In the genomic region with DNA sequence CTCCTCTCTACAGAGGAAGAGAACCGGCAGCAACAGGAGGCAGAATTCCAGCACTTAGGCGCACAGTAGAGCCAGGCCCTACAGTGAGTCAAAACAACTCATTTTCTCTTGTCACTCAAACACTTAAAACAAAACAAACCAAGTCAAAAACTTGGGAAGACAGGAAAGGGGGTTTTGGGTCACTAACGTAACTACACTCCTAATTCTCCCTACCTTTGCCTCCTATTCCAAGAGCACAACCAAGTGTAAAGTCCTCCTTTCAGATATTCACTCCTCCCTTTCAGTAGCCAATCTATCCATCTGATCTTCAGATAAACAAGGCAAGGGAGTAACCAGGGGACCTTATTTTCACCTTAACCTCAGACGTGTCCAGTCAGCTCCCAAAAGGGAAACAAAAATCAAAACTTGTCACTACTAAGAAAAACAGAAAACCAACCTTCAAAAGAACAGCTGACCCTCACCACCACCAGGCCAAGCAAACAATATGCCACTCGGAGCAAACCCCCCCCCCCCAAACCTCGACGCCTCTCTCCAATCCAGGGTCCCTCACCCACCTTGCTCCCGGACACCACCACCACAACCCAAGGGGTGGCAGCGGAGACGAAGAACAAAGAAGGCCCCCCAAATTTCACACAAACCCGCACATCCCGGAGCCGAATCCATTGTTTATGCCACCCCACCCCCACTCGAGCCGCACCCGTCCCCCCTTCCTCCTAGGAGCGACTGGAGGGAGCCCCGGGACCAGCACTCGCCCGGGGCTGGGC, we compare ENCODE assay signal across 8 mouse cellular contexts. TPM values are rescaled to one million over a fixed set of nuclear protein-coding genes. Genes with fewer than 3 reads are reported as not detected.
A peak's percentile ranks its signal among the peaks of the same experiment; 100 is the strongest.
DNase-seq lines count a peak whose midpoint lies in the region; ATAC-seq and TF ChIP-seq lines count a peak whose summit lies in the region.

No protein-coding gene starts in this region.

- H3K4me1 ChIP-seq in brown adipose tissue, adult 24 weeks (ENCODE audit: control insufficient read depth, insufficient read depth, insufficient read length, low read length), result peaks cover 8% of the 10 kb centered on the region
- peaks cover 45% of the 10 kb centered on the region for H3K4me1 ChIP-seq in hindbrain, embryonic 15.5 days (replicated peaks)
- H3K4me1 ChIP-seq in midbrain, embryonic 12.5 days, result peaks cover 24% of the 10 kb centered on the region

- H3K36me3 ChIP-seq in hindbrain, embryonic 15.5 days, result peaks cover 24% of the 10 kb centered on the region
- H3K36me3 ChIP-seq in midbrain, embryonic 12.5 days, result peaks cover 32% of the 10 kb centered on the region

- H3K4me3 ChIP-seq in left cerebral cortex, adult 2 months, result peak overlapping the region; percentile 81
- peak overlapping the region; percentile 76 for H3K4me3 ChIP-seq in brown adipose tissue, adult 24 weeks (ENCODE audit: insufficient read depth, low read depth, low read length)
- peak overlapping the region; percentile 93 for H3K4me3 ChIP-seq in hindbrain, embryonic 15.5 days
- peak overlapping the region; percentile 92 for H3K4me3 ChIP-seq in midbrain, embryonic 12.5 days

- intact Hi-C loops in left cerebral cortex, adult 2 months (cut with DNase I), result loop anchor here (5.0 kb wide), 2 partner anchors 36 to 91 kb away; a partner anchor contains a TSS

- peak overlapping the region; percentile 99 for H3K9ac ChIP-seq in hindbrain, embryonic 15.5 days
- H3K9ac ChIP-seq in midbrain, embryonic 12.5 days (replicated peaks), result peak overlapping the region; percentile 98

- DNase-seq in left cerebral cortex, adult 2 months (ENCODE audit: extremely low spot score in 1 of 2, low spot score in 2 of 2), result no peak
- DNase-seq in left cerebral cortex, adult 18-20 months (ENCODE audit: low spot score in 2 of 2), result no peak
- no peak for DNase-seq in ovary, adult 18-20 months (ENCODE audit: low spot score)
- no peak for DNase-seq in urinary bladder, postnatal 4 days (ENCODE audit: low spot score in 2 of 2)
- no peak for DNase-seq in right cerebral cortex, postnatal 36 days (ENCODE audit: low spot score in 2 of 2)

- no peak for ATAC-seq in hindbrain, embryonic 15.5 days (ENCODE audit: low FRiP score, low read depth)
- ATAC-seq in midbrain, embryonic 12.5 days (ENCODE audit: low FRiP score, low read depth), result no peak

- H3K27ac ChIP-seq in left cerebral cortex, adult 2 months, result peak overlapping the region; percentile 92
- 0 out of 2 replicates have a peak overlapping the region, but pooled peaks have one; percentile 3 for H3K27ac ChIP-seq in brown adipose tissue, adult 24 weeks (replicated peaks; ENCODE audit: low read depth, low read length)
- peak overlapping the region; percentile 96 for H3K27ac ChIP-seq in hindbrain, embryonic 15.5 days (replicated peaks)
- peak overlapping the region; percentile 94 for H3K27ac ChIP-seq in midbrain, embryonic 12.5 days (replicated peaks)

- peak overlapping the region; percentile 78 for H3K4me2 ChIP-seq in hindbrain, embryonic 15.5 days
- H3K4me2 ChIP-seq in midbrain, embryonic 12.5 days (replicated peaks), result peak overlapping the region; percentile 78

- H3K27me3 ChIP-seq in hindbrain, embryonic 15.5 days, result no peaks in the 10 kb centered on the region
- H3K27me3 ChIP-seq in midbrain, embryonic 12.5 days, result no peaks in the 10 kb centered on the region

- H3K9me3 ChIP-seq in hindbrain, embryonic 15.5 days, result no peaks in the 10 kb centered on the region
- no peaks in the 10 kb centered on the region for H3K9me3 ChIP-seq in midbrain, embryonic 12.5 days

- TF ChIP-seq CTCF in left cerebral cortex, adult 2 months (IDR thresholded peaks at IDR 0.05), result no peak

- 6% methylated on average over 12 of the region's 20 CpGs for WGBS in hindbrain, embryonic 15.5 days
- WGBS in midbrain, embryonic 12.5 days, result 7% methylated on average over 16 of the region's 20 CpGs

RNA-seq across cellular contexts. Expression of a gene that starts 0.6 kb away (rescaled TPM):
- 10 to 100 TPM; 43.9 to 48.9 TPM for total RNA-seq in left cerebral cortex, adult 2 months (2021)
- total RNA-seq in left cerebral cortex, adult 18-20 months (2021), result 10 to 100 TPM; 42.7 to 46.6 TPM
- polyA plus RNA-seq in brown adipose tissue, adult 24 weeks (2012; ENCODE audit: insufficient read depth, insufficient read length, missing spikeins), result 10.3 and 12.3 TPM in 2 replicates
- 24.8 and 27.8 TPM in 2 replicates for polyA plus RNA-seq in hindbrain, embryonic 15.5 days (2015; fragmentation: Nextera tagmentation; extraction: Ambion mirVana)
- polyA plus RNA-seq in midbrain, embryonic 12.5 days (2016; fragmentation: Nextera tagmentation; extraction: Ambion mirVana), result 35.2 and 37.0 TPM in 2 replicates

RNA-seq across cellular contexts. Expression of a gene that starts 34.7 kb away (rescaled TPM):
- 100 to 1,000 TPM; 109 to 127 TPM for total RNA-seq in left cerebral cortex, adult 2 months (2021)
- 100 to 1,000 TPM; 101 TPM for total RNA-seq in left cerebral cortex, adult 18-20 months (2021)
- 27.9 and 46.4 TPM in 2 replicates for polyA plus RNA-seq in brown adipose tissue, adult 24 weeks (2012; ENCODE audit: insufficient read depth, insufficient read length, missing spikeins)
- 232 and 242 TPM in 2 replicates for polyA plus RNA-seq in hindbrain, embryonic 15.5 days (2015; fragmentation: Nextera tagmentation; extraction: Ambion mirVana)
- polyA plus RNA-seq in midbrain, embryonic 12.5 days (2016; fragmentation: Nextera tagmentation; extraction: Ambion mirVana), result 295 and 322 TPM in 2 replicates

Comparison
In these comparisons a context has a peak if more than half of its experiments do, and no peak if none do; other contexts are left out.
1. H3K27ac ChIP-seq: peak in every context shown above with its lines; median percentile 96 in hindbrain, embryonic 15.5 days; 94 in midbrain, embryonic 12.5 days; 92 in left cerebral cortex, adult 2 months; 3 in brown adipose tissue, adult 24 weeks.